Mouse (Mus musculus): ENCODE results near the gene Fhad1. TPM values are rescaled to one million over a fixed set of nuclear protein-coding genes. Genes with fewer than 3 reads are reported as not detected.
A peak's percentile ranks its signal among the peaks of the same experiment; 100 is the strongest.

Gene Fhad1
- total and polyA plus RNA-seq, 3 experiments: 4.8 to 8.6 (median 5.5) TPM

GRCm38 (mm10) chr4:141976163-141976562 is 38.7 kb downstream of the Fhad1 start:
- Histone ChIP-seq H3K9ac (ENCODE audit: insufficient read depth, low read depth) (no peak overlapping the region), H3K27ac (ENCODE audit: insufficient read depth, low read depth) (no peak overlapping the region), H3K4me1 (ENCODE audit: control insufficient read depth in 1 of 2, insufficient read depth in 2 of 2) (no peaks in the 10 kb centered on the region), H3K36me3 (replicated peaks in 1 of 2; ENCODE audit: control insufficient read depth in 1 of 2, insufficient read depth in 1 of 2, low read length in 1 of 2) (no peaks in the 10 kb centered on the region), H3K4me3 (replicated peaks in 1 of 3; ENCODE audit: low read depth in 2 of 3, low read length in 2 of 3, poor library complexity in 1 of 3) (no peak overlapping the region), H3K4me2 (ENCODE audit: insufficient read depth, low read depth, poor library complexity, severe bottlenecking) (no peak overlapping the region), H3K79me2 (replicated peaks; ENCODE audit: control insufficient read depth, extremely low read depth, insufficient read depth, poor library complexity, severe bottlenecking) (no peaks in the 10 kb centered on the region), H3K27me3 (replicated peaks) (no peaks in the 10 kb centered on the region), H3K9me3 (replicated peaks; ENCODE audit: low read length) (peaks cover 17% of the 10 kb centered on the region)
- TF ChIP-seq IRF4 (IDR thresholded peaks at IDR 0.05; ENCODE audit: low read depth, low read length) (no peak), POLR2AphosphoS2 (IDR thresholded peaks at IDR 0.05; ENCODE audit: low read depth, low read length) (no peak), POLR2A (IDR thresholded peaks at IDR 0.05; ENCODE audit: low read depth, low read length) (no peak), CHD2 (IDR thresholded peaks at IDR 0.05; ENCODE audit: low read length) (no peak), GABPA (IDR thresholded peaks at IDR 0.05; ENCODE audit: insufficient replicate concordance, low read depth, low read length) (no peak), MAZ (IDR thresholded peaks at IDR 0.05; ENCODE audit: low read depth, low read length) (no peak), ZMIZ1 (IDR thresholded peaks at IDR 0.05; ENCODE audit: low read depth, low read length) (no peak), NELFE (IDR thresholded peaks at IDR 0.05; ENCODE audit: low read depth, low read length) (no peak), MAX (IDR thresholded peaks at IDR 0.05; ENCODE audit: low read length) (no peak), ZKSCAN1 (IDR thresholded peaks at IDR 0.05; ENCODE audit: borderline replicate concordance, low read depth, low read length) (no peak), SIN3A (IDR thresholded peaks at IDR 0.05; ENCODE audit: low read length) (no peak), BHLHE40 (IDR thresholded peaks at IDR 0.05; ENCODE audit: low read depth, low read length) (no peak), CTCF (conservative IDR thresholded peaks at IDR 0.05 in 1 of 2, IDR thresholded peaks at IDR 0.05 in 1 of 2; ENCODE audit: low read depth in 2 of 2, low read length in 2 of 2) (peak; percentile 38 to 78), MXI1 (IDR thresholded peaks at IDR 0.05; ENCODE audit: low read depth, low read length) (no peak), SMC3 (IDR thresholded peaks at IDR 0.05; ENCODE audit: low read depth, low read length) (peak; percentile 72), RAD21 (IDR thresholded peaks at IDR 0.05; ENCODE audit: low read depth, low read length) (peak; percentile 76), KAT2A (IDR thresholded peaks at IDR 0.05; ENCODE audit: insufficient replicate concordance, low read length) (no peak), ELF1 (IDR thresholded peaks at IDR 0.05; ENCODE audit: low read depth, low read length) (no peak), TCF12 (IDR thresholded peaks at IDR 0.05; ENCODE audit: low read depth, low read length) (no peak), MAFK (IDR thresholded peaks at IDR 0.05; ENCODE audit: insufficient replicate concordance, low read length) (peak; percentile 91), CHD1 (IDR thresholded peaks at IDR 0.05; ENCODE audit: low read depth, low read length) (no peak), USF2 (conservative IDR thresholded peaks at IDR 0.05; ENCODE audit: low read depth, low read length) (no peak), UBTF (IDR thresholded peaks at IDR 0.05; ENCODE audit: low read depth, low read length) (no peak), HCFC1 (IDR thresholded peaks at IDR 0.05; ENCODE audit: low read depth, low read length) (no peak)
- in situ Hi-C loops (cut with MboI; ENCODE audit: low pct_ligation_motif_present, low pct_unique_long_range_greater_than_20kb, low sequenced_read_pairs): no loop called here
- DNase-seq (ENCODE audit: extremely low read depth): peak; percentile 63
- dilution Hi-C loops (cut with MboI; ENCODE audit: extremely low pct_ligation_motif_present, extremely low pct_unique_long_range_greater_than_20kb, low sequenced_read_pairs): no loop called here
